Mouse (Mus musculus) limb, embryonic 12.5 days (tissue): ENCODE results near the gene Rhbdd3. TPM values are rescaled to one million over a fixed set of nuclear protein-coding genes. Genes with fewer than 3 reads are reported as not detected.

Experiments
- ATAC-seq: fragments of 200-750 bp; cut with Nextera tagmentation; 2 replicates; pipeline ENCODE4 v1.8.0; 2017; ENCODE audit warnings: low read depth, moderate TSS enrichment; ENCODE audit not compliant: insufficient number of reproducible peaks, insufficient read depth, low FRiP score, low TSS enrichment
- H3K27ac ChIP-seq: fragments of 300-500 bp; sonication (generic); 2 replicates; pipeline ENCODE4 v1.5.1; 2016; ENCODE audit warnings: mild to moderate bottlenecking, moderate library complexity
- H3K27me3 ChIP-seq: fragments of 300-500 bp; sonication (generic); 2 replicates; pipeline ENCODE4 v1.6.1; 2016; ENCODE audit warnings: mild to moderate bottlenecking, moderate library complexity
- H3K36me3 ChIP-seq: fragments of 300-500 bp; sonication (generic); 2 replicates; pipeline ENCODE4 v1.6.1; 2016; ENCODE audit warnings: mild to moderate bottlenecking, moderate library complexity
- H3K4me1 ChIP-seq: fragments of 300-500 bp; sonication (generic); replicated peaks from 2 replicates; pipeline ENCODE4 v1.6.1; 2016
- H3K4me2 ChIP-seq: fragments of 300-500 bp; sonication (generic); 2 replicates; pipeline ENCODE4 v1.6.1; 2016; ENCODE audit warnings: mild to moderate bottlenecking, moderate library complexity
- H3K4me3 ChIP-seq: fragments of 300-500 bp; sonication (generic); replicated peaks from 2 replicates; pipeline ENCODE4 v1.5.1; 2016; ENCODE audit warnings: mild to moderate bottlenecking
- H3K9ac ChIP-seq: fragments of 300-500 bp; sonication (generic); replicated peaks from 2 replicates; pipeline ENCODE4 v1.6.1; 2016; ENCODE audit warnings: mild to moderate bottlenecking, moderate library complexity
- H3K9me3 ChIP-seq: fragments of 300-500 bp; sonication (generic); 2 replicates; pipeline ENCODE4 v1.6.1; 2016; ENCODE audit warnings: mild to moderate bottlenecking, moderate library complexity
- WGBS: fragments of 180-500 bp; shearing (Covaris S2); methylation state at CpG from one replicate; pipeline ENCODE4 v1.1.7; 2016; 5-methylcytosine and 5-hydroxymethylcytosine counted together
- polyA plus RNA-seq: library from polyadenylated mRNA; unstranded; fragments of >200 nt; fragmentation: Nextera tagmentation; extraction: Ambion mirVana; gene quantifications from 2 replicates; pipeline ENCODE4 v1.2.1, GENCODE M21; 2016

The Rhbdd3 gene
- polyA plus RNA-seq, 1 experiment from 2014 or later: 24.8 TPM

DNA sequence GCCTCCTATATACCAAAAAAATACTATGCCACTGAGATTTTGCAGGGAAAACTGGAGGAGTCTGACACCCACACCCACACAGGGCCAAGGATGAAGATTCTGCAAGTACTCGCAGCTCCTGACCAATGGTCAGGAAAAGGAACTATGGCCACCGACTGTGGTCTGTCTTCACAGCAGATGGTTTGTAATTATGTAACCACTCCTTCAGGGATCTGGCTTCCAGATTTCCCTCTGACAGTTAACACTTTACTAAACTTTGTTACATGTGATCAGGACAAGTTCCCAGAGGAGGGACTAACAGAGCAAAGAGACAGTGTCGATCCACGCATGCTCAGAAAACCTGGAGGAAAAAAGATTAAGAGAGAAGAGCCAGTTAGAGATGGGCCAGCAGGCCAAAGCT, 34.0 kb downstream of the Rhbdd3 start:
- no peak overlapping the region for H3K27ac ChIP-seq
- no peak overlapping the region for H3K4me3 ChIP-seq
- ATAC-seq: no peak
- H3K9me3 ChIP-seq: no peaks in the 10 kb centered on the region
- no peaks in the 10 kb centered on the region for H3K27me3 ChIP-seq
- no peaks in the 10 kb centered on the region; the same call in none of the 2 replicates for H3K4me1 ChIP-seq
- H3K36me3 ChIP-seq: no peaks in the 10 kb centered on the region
- no peak overlapping the region for H3K4me2 ChIP-seq
- WGBS: 62% methylated on average over 4 of the region's 4 CpGs
- H3K9ac ChIP-seq: no peak overlapping the region

DNA sequence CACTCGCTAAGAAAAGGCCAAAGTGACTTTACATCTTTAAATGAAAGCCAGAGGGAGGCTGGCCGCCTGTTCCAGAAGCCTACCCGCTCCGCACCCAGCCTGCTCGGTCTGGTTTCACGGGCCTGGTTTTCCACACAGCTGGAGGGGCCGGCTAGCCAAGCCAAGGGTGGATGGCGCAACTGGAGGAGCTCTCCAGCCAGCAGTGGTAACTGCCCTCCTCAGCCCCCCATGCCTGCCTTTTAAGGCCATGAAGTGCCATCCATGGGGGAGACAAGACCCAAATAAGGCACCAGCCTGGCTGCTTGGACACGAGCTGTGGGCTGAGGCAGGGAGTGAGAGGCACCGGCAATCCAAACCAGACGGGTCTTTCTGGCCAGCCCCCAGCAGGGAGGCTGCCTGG, 37.2 kb downstream of the Rhbdd3 start:
- Histone ChIP-seq H3K9ac (no peak overlapping the region), H3K36me3 (no peaks in the 10 kb centered on the region), H3K27me3 (no peaks in the 10 kb centered on the region), H3K27ac (peak overlapping the region; percentile 46; the same call in 1 of the 2 replicates), H3K4me2 (no peak overlapping the region), H3K4me1 (peaks cover 7% of the 10 kb centered on the region), H3K9me3 (no peaks in the 10 kb centered on the region), H3K4me3 (no peak overlapping the region)
- ATAC-seq: no peak
- WGBS: 63% methylated on average over 11 of the region's 11 CpGs

DNA sequence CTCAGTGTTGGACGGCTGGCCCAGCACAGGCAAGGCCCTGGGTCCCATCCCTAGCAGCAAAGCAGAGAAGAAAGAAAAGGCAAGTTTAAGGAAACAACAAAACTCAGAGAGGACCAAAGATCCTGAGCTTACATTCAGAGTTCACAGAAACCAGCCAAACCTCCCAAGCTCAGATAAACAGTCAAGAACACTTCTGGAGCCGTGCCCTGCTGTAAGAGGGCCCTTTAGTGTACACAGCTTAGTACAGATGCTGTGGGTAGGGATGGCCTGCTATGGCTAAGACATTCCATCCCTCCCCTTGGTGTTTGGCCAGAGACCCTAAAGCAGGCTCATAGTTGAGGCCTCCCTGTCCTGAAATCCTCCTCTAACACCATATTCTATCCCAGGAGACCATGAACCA, 39.9 kb downstream of the Rhbdd3 start:
- ATAC-seq: no peak
- Histone ChIP-seq H3K9me3 (no peaks in the 10 kb centered on the region), H3K4me3 (no peak overlapping the region), H3K9ac (no peak overlapping the region), H3K4me2 (no peak overlapping the region), H3K27ac (no peak overlapping the region), H3K4me1 (peaks cover 8% of the 10 kb centered on the region), H3K36me3 (no peaks in the 10 kb centered on the region), H3K27me3 (no peaks in the 10 kb centered on the region)
- WGBS: 85% methylated on average over 2 of the region's 2 CpGs

DNA sequence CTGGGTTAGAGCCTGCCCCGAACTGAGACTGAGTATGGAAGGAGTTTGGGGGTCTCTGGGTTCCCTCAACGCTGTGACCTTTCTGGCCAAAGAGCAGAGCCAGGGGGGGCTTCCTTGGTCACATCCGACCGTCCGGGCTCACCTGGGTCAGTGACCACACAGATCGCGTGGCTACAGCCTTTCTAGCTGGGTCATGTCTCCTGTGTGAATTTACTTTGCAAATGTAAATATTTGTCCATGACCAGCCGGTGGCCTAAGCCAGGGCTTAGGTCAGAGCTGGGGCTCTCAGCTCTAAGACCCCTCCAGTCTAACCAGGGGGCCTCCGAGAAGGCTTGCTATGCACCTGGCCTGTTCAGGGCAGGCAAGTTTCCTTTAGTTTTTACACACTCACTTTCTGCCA, 40.6 kb downstream of the Rhbdd3 start:
- Histone ChIP-seq H3K27me3 (no peaks in the 10 kb centered on the region), H3K4me1 (peaks cover 8% of the 10 kb centered on the region), H3K4me3 (no peak overlapping the region), H3K4me2 (no peak overlapping the region), H3K9me3 (no peaks in the 10 kb centered on the region), H3K36me3 (no peaks in the 10 kb centered on the region), H3K9ac (no peak overlapping the region), H3K27ac (no peak overlapping the region)
- WGBS: 84% methylated on average over 9 of the region's 9 CpGs
- no peak for ATAC-seq

DNA sequence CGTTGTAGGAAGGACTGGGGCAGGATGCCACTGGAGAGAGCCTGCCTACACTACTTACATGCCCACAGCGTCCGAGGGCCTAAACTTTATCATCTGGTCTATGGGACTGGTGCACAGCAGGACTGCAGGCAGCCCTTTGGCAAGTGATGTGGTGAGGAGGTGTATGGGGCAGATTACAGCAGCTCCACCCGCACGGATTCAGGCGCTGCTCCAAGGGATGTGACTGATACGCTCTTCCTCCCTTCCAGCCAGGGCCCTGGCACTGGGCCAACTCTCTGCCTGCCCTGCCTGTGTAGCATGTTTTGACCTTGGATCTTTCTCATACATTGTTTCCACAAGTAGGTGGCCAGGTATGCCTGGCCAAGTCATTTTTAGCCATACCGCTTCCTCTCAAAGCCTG, 41.9 kb downstream of the Rhbdd3 start:
- Histone ChIP-seq H3K4me3 (no peak overlapping the region), H3K9ac (peak overlapping the region; percentile 24; the same call in 1 of the 2 replicates), H3K4me1 (peaks cover 8% of the 10 kb centered on the region), H3K4me2 (no peak overlapping the region), H3K27ac (no peak overlapping the region), H3K27me3 (no peaks in the 10 kb centered on the region), H3K36me3 (no peaks in the 10 kb centered on the region), H3K9me3 (no peaks in the 10 kb centered on the region)
- 70% methylated on average over 8 of the region's 8 CpGs for WGBS
- ATAC-seq: no peak

DNA sequence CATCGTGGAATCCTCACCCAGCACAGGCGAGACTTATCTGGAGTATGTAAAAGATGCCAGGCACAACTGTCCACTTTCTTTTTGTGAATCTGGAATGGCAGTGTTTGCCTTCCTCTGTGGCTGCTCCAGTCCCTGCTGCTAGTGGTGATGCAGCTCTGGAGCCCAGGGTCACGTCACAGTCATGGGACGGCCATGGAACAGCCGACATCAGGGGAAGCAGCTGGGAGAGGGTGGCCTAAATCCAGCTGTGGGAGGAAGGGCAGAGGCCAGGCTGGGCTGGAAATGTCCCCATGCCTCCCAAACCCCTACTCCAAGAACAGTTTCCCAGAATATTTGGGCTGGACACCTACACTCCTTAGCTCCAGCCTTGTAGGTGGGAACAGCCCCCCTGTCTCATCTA, 42.5 kb downstream of the Rhbdd3 start:
- no peaks in the 10 kb centered on the region for H3K36me3 ChIP-seq
- no peak overlapping the region for H3K4me3 ChIP-seq
- no peak overlapping the region for H3K9ac ChIP-seq
- no peak overlapping the region for H3K4me2 ChIP-seq
- ATAC-seq: no peak
- H3K4me1 ChIP-seq: peaks cover 8% of the 10 kb centered on the region
- 75% methylated on average over 5 of the region's 5 CpGs for WGBS
- no peaks in the 10 kb centered on the region for H3K9me3 ChIP-seq
- no peaks in the 10 kb centered on the region for H3K27me3 ChIP-seq
- H3K27ac ChIP-seq: no peak overlapping the region

DNA sequence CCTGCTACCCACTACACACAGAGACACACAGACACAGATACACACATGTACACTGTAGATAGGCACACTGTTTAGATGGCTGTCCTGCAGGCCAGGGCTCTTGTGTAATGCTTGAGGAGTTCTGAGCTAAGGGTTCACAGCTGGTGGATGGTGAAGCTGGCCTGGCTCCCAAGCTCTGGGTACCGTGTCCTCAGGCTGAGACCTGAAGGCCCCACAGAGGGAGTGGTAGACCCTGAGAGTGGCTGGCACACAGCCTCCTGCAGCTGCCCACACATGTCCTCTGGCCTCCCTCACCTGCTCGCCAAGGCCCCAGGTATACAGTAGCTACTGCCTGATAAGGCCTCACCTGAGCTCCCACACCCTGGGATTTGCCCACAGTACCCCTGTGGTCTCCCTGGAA, 43.2 kb downstream of the Rhbdd3 start:
- Histone ChIP-seq H3K27ac (no peak overlapping the region), H3K4me3 (no peak overlapping the region), H3K36me3 (no peaks in the 10 kb centered on the region), H3K4me1 (peaks cover 8% of the 10 kb centered on the region), H3K27me3 (no peaks in the 10 kb centered on the region), H3K9ac (no peak overlapping the region), H3K9me3 (no peaks in the 10 kb centered on the region), H3K4me2 (no peak overlapping the region)
- 89% methylated on average over 2 of the region's 2 CpGs for WGBS
- ATAC-seq: no peak

DNA sequence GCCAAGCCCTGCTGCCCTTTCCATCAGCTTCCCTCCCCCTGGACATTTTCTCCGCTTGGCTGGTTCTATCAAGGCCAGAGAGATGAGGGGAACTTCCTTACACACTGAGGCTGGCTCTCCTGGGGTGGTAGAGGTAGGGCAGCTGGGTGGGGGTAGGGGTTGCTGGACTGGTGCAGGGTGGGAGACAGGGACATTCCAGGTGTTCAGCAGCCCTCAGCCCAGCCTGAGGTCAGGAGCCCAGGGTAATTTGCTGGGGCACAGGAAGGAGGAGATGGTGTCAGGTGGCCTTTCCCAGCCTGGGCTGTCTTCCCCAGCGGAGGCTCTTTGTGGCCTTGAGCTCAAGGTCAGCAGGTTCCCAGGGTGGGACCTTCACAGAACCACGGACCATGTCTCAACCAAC, 46.9 kb downstream of the Rhbdd3 start:
- Histone ChIP-seq H3K9me3 (no peaks in the 10 kb centered on the region), H3K4me3 (no peak overlapping the region), H3K27ac (no peak overlapping the region), H3K4me1 (peaks cover 15% of the 10 kb centered on the region), H3K4me2 (no peak overlapping the region), H3K27me3 (peaks cover 15% of the 10 kb centered on the region; the same call in 1 of the 2 replicates), H3K9ac (no peak overlapping the region), H3K36me3 (no peaks in the 10 kb centered on the region)
- WGBS: 75% methylated on average over 3 of the region's 3 CpGs
- ATAC-seq: no peak

DNA sequence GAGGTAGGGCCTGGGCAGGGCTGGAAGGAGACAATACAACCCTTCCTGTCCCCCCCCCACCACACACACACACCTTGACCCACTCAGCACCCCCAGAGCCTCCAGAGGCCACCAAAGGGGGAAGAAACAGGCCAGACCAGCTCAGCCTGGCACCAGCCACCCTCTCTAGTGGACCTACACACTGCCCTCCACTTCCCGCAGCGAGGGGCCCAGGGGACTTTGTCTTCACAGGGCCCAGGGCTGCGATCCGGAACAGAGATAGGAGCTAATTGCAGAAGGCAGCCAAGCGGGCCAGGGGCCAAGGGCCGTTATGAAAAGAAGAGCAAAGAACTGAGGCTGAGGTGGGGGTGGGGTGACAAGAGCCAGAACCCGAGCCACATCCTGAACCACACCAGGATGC, 50.5 kb downstream of the Rhbdd3 start:
- 44% methylated on average over 7 of the region's 7 CpGs for WGBS
- H3K4me3 ChIP-seq: no peak overlapping the region
- no peak for ATAC-seq

DNA sequence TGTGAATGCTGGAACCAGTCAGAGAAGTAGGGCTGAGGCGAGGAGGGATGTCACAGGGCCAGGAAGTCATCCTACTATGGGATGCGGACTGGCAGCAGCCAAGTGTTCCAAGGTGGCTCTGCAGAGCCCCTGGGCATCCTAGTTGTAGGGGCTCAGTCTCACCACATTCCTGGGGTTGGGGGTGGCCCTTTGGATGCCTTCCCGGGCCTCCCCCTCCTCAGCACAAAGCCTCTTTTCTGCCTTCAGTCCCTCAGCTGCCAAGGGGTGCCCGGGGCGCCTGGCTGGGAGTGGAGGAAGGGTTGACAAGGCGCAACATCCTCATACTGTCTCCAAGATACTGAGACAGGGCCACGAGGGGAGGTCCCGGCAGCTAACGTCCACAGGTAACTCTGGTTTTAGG, 51.2 kb downstream of the Rhbdd3 start:
- Histone ChIP-seq H3K4me2 (no peak overlapping the region), H3K9ac (no peak overlapping the region)
- ATAC-seq: no peak

More for the DNA sequence above, 50.5 kb downstream of the Rhbdd3 start:
- Histone ChIP-seq H3K36me3 (no peaks in the 10 kb centered on the region), H3K9ac (no peak overlapping the region), H3K9me3 (no peaks in the 10 kb centered on the region), H3K27ac (no peak overlapping the region), H3K4me1 (peaks cover 21% of the 10 kb centered on the region; the same call in 1 of the 2 replicates), H3K27me3 (peaks cover 28% of the 10 kb centered on the region), H3K4me2 (no peak overlapping the region)

DNA sequence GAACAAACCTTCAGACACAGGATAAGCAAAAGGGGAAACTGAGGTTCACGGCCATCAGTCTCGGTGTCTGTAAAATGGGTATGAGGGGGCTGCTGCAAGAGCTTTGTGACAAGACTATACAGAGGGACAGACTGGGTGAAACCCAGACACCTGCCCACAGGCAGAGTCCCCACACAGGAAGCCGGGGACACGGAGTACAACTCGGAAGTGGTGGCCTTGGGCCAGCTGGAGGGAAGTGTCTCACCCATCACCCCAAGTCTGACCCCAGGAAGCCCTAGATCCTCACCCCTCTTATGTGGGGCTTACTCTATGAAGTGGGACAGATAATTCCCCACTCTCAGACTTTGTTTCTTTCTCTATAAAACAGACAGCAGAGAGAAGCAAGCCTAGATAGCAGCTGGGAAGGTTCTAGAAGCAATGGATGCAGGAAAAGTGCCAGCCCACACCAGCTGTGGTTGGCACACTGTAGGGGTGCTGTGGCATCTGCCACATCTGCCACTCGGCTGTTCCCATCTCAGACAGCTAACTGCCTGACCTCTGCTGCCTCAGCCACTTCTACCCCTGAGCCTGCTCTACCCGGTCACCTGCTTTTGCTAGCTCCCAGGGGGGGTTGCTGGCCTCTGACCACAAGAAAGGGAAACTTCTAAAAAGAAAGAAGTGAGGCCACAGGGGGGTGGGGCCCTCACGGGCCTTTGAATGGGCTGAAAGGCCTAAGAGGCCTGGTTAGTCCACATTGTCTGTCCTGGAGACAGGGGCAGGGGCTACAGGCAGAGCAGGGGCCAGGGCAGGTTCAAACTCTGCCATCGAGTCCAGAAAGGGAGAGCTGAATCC, 51.9 kb downstream of the Rhbdd3 start:
- no peak for ATAC-seq
- H3K27me3 ChIP-seq: peaks cover 28% of the 10 kb centered on the region
- H3K4me3 ChIP-seq: no peak overlapping the region
- no peak overlapping the region for H3K27ac ChIP-seq
- H3K9me3 ChIP-seq: no peaks in the 10 kb centered on the region
- 66% methylated on average over 9 of the region's 9 CpGs for WGBS
- no peak overlapping the region for H3K9ac ChIP-seq
- peak overlapping the region; percentile 84; the same call in 1 of the 2 replicates for H3K4me2 ChIP-seq
- no peaks in the 10 kb centered on the region for H3K36me3 ChIP-seq
- H3K4me1 ChIP-seq: peaks cover 32% of the 10 kb centered on the region

More for the DNA sequence above, 51.2 kb downstream of the Rhbdd3 start:
- H3K4me3 ChIP-seq: no peak overlapping the region
- H3K36me3 ChIP-seq: no peaks in the 10 kb centered on the region
- no peaks in the 10 kb centered on the region for H3K9me3 ChIP-seq
- peaks cover 25% of the 10 kb centered on the region for H3K4me1 ChIP-seq
- peaks cover 28% of the 10 kb centered on the region for H3K27me3 ChIP-seq
- no peak overlapping the region for H3K27ac ChIP-seq
- 78% methylated on average over 9 of the region's 9 CpGs for WGBS

DNA sequence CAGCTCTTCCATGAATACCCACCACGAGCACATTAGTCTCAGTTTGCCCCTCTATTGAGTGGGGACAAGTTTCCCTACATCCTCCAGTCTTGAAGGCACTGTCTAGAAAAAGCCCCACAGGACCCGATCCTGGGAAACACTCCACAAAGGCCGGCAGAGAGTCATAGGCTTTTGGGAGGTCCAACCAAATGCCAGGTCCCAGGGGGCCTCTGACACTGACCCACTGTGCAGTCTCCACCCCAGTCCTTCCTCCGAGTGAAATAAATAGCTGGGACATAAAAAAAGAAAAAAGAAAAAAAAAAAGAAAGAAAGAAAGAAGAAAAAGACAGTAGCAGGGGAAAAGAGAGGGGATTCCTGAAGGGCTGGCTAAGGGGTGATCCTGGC, 52.5 kb downstream of the Rhbdd3 start:
- no peak for ATAC-seq
- H3K4me2 ChIP-seq: peak overlapping the region; percentile 84
- peak overlapping the region; percentile 82 for H3K9ac ChIP-seq
- no peak overlapping the region for H3K27ac ChIP-seq
- H3K27me3 ChIP-seq: peaks cover 28% of the 10 kb centered on the region
- WGBS: 42% methylated on average over 4 of the region's 4 CpGs
- no peaks in the 10 kb centered on the region for H3K9me3 ChIP-seq
- H3K4me1 ChIP-seq: peaks cover 36% of the 10 kb centered on the region
- no peaks in the 10 kb centered on the region for H3K36me3 ChIP-seq
- peak overlapping the region; percentile 64 for H3K4me3 ChIP-seq
